8 mouse cellular contexts compared by ENCODE assay signal in genomic region chr17:29176391-29177267, GRCm38 (mm10).
DNase-seq lines count a peak whose midpoint lies in the region; ATAC-seq and TF ChIP-seq lines count a peak whose summit lies in the region.
"Had no signal": no experiment of that assay in that cellular context is flagged by ENCODE, and none has a peak within 500 bp of the region (broad histone marks: within the 10 kb centered on the region; RNA-seq: fewer than 3 reads in every experiment).

No protein-coding gene starts in this region.

- no peak overlapping the region for H3K4me3 ChIP-seq in bone marrow, adult 2 months (replicated peaks; ENCODE audit: control insufficient read depth, low read depth, low read length)
- no peak overlapping the region for H3K4me3 ChIP-seq in forebrain, embryonic 11.5 days (ENCODE audit: low read depth, low read length)
- H3K4me3 ChIP-seq in stomach, embryonic 14.5 days (ENCODE audit: low read depth, low read length) = no peak overlapping the region
- H3K4me3 ChIP-seq: liver, embryonic 15.5 days had no signal

- ATAC-seq in forebrain, embryonic 11.5 days (replicated peaks; ENCODE audit: low FRiP score) = peak; percentile 74
- peak; percentile 51 for ATAC-seq in megakaryocyte progenitor cell, adult 5-6 weeks (replicated peaks; ENCODE audit: poor library complexity)
- peak; percentile 59; the same call in 1 of the 2 replicates for ATAC-seq in stomach, embryonic 14.5 days (ENCODE audit: insufficient number of reproducible peaks, insufficient read depth, low FRiP score, low read depth)

- TF ChIP-seq CTCF in bone marrow, adult 2 months (IDR thresholded peaks at IDR 0.05; ENCODE audit: control insufficient read depth, insufficient read depth, low read length) = peak; percentile 54; the same call in 1 of the 2 replicates

- H3K4me2 ChIP-seq in forebrain, embryonic 11.5 days (ENCODE audit: low read depth, low read length, severe bottlenecking) = peak overlapping the region; percentile 15; the same call in 1 of the 2 replicates
- H3K4me2 ChIP-seq in stomach, embryonic 14.5 days (replicated peaks; ENCODE audit: low read depth, low read length) = no peak overlapping the region
- H3K4me2 ChIP-seq: liver, embryonic 15.5 days had no signal

- no peak overlapping the region for H3K27ac ChIP-seq in bone marrow, adult 2 months (ENCODE audit: control insufficient read depth, insufficient read depth, low read depth, low read length, poor library complexity)
- H3K27ac ChIP-seq in forebrain, embryonic 11.5 days (ENCODE audit: low read depth, low read length) = no peak overlapping the region
- H3K27ac ChIP-seq in stomach, embryonic 14.5 days (ENCODE audit: low read length) = no peak overlapping the region
- H3K27ac ChIP-seq: liver, embryonic 15.5 days had no signal

- intact Hi-C loops in heart, postnatal 36 days (cut with DNase I) = loop anchor here (1.0 to 5.0 kb wide), 3 partner anchors 70 to 336 kb away; no protein-coding TSS in a partner anchor

- H3K4me1 ChIP-seq in bone marrow, adult 2 months (ENCODE audit: control insufficient read depth, insufficient read depth, low read length) = peaks cover 2% of the 10 kb centered on the region; the same call in 1 of the 2 replicates
- peaks cover 10% of the 10 kb centered on the region for H3K4me1 ChIP-seq in forebrain, embryonic 11.5 days (replicated peaks; ENCODE audit: control insufficient read depth, insufficient read depth, low read length)
- peaks cover 3% of the 10 kb centered on the region; the same call in 1 of the 2 replicates for H3K4me1 ChIP-seq in stomach, embryonic 14.5 days (ENCODE audit: control insufficient read depth, insufficient read depth, low read length)

- no peak for TF ChIP-seq POLR2A in bone marrow, adult 2 months (IDR thresholded peaks at IDR 0.05; ENCODE audit: borderline replicate concordance, control insufficient read depth, low read depth, low read length)

- peak; percentile 81 for DNase-seq in MN1 (ENCODE audit: low spot score)
- peak; percentile 88 for DNase-seq in forebrain, embryonic 11.5 days (ENCODE audit: low spot score)
- DNase-seq in heart, postnatal 36 days = peak; percentile 66 to 67
- peak; percentile 82 to 87 for DNase-seq in layer of hippocampus, postnatal 10 days (ENCODE audit: low spot score in 2 of 2)

- no peak overlapping the region for H3K9ac ChIP-seq in forebrain, embryonic 11.5 days (ENCODE audit: low read length)
- H3K9ac ChIP-seq in stomach, embryonic 14.5 days (replicated peaks; ENCODE audit: low read depth, low read length) = no peak overlapping the region
- H3K9ac ChIP-seq: liver, embryonic 15.5 days had no signal

- no peaks in the 10 kb centered on the region for H3K36me3 ChIP-seq in forebrain, embryonic 11.5 days (ENCODE audit: control insufficient read depth, insufficient read depth, low read length)
- no peaks in the 10 kb centered on the region for H3K36me3 ChIP-seq in stomach, embryonic 14.5 days (ENCODE audit: control insufficient read depth, insufficient read depth, low read length)
- H3K36me3 ChIP-seq: liver, embryonic 15.5 days had no signal

- H3K9me3 ChIP-seq in forebrain, embryonic 11.5 days (ENCODE audit: control insufficient read depth, low read length) = no peaks in the 10 kb centered on the region
- no peaks in the 10 kb centered on the region for H3K9me3 ChIP-seq in stomach, embryonic 14.5 days (ENCODE audit: control insufficient read depth, low read depth, low read length)
- H3K9me3 ChIP-seq: liver, embryonic 15.5 days had no signal

- 22% methylated on average over 9 of the region's 9 CpGs for WGBS in bone marrow, adult 2 months
- 10% methylated on average over 9 of the region's 9 CpGs for WGBS in forebrain, embryonic 11.5 days
- 19% methylated on average over 9 of the region's 9 CpGs for WGBS in stomach, embryonic 14.5 days

- no peaks in the 10 kb centered on the region for H3K27me3 ChIP-seq in forebrain, embryonic 11.5 days (ENCODE audit: control insufficient read depth, insufficient read depth, low read length)
- H3K27me3 ChIP-seq in stomach, embryonic 14.5 days (ENCODE audit: control insufficient read depth, insufficient read depth, low read length) = no peaks in the 10 kb centered on the region
- H3K27me3 ChIP-seq: liver, embryonic 15.5 days had no signal
